Mouse (Mus musculus) C2C12 (cell line): Measurements from ENCODE around the gene Klhl20.

Experiments used
- CEBPB ChIP-seq: IDR thresholded peaks from one replicate; pipeline ENCODE4 v1.6.1; 2011; ENCODE audit warnings: low read depth, mild to moderate bottlenecking, control low read depth, moderate library complexity
- CTCF ChIP-seq: IDR thresholded peaks from one replicate; pipeline ENCODE4 v1.5.1; 2011; ENCODE audit not compliant: control insufficient read depth, insufficient read depth, insufficient read length
- FOSL1 ChIP-seq: IDR thresholded peaks from one replicate; pipeline ENCODE4 v1.8.0; 2011; ENCODE audit warnings: mild to moderate bottlenecking, low read length; ENCODE audit not compliant: poor library complexity, insufficient read depth, severe bottlenecking
- MAX ChIP-seq: IDR thresholded peaks from one replicate; pipeline ENCODE4 v1.6.1; 2011; ENCODE audit warnings: mild to moderate bottlenecking, control low read depth
- MYOD1 ChIP-seq: IDR thresholded peaks from one replicate; pipeline ENCODE4 v1.6.1; 2011; ENCODE audit warnings: low read depth; ENCODE audit not compliant: control insufficient read depth, insufficient read length
- MYOG ChIP-seq: IDR thresholded peaks from one replicate; pipeline ENCODE4 v1.6.1; 2011; ENCODE audit not compliant: control insufficient read depth, insufficient read length; ENCODE audit errors: extremely low read depth
- USF1 ChIP-seq: IDR thresholded peaks from one replicate; pipeline ENCODE4 v1.6.1; 2011; ENCODE audit warnings: low read depth, mild to moderate bottlenecking, control low read depth, moderate library complexity

- no peak for TF ChIP-seq CTCF
- no peak for TF ChIP-seq CEBPB
- no peak for TF ChIP-seq MYOD1
- TF ChIP-seq USF1: no peak
- TF ChIP-seq MAX: no peak
- TF ChIP-seq MYOG: no peak
- no peak for TF ChIP-seq FOSL1
Observed at GRCm38 (mm10) chr1:161122661-161123418, 8.5 kb downstream of the Klhl20 start.
